Mouse (Mus musculus): ENCODE measurements around the gene Esrrg.

DNA sequence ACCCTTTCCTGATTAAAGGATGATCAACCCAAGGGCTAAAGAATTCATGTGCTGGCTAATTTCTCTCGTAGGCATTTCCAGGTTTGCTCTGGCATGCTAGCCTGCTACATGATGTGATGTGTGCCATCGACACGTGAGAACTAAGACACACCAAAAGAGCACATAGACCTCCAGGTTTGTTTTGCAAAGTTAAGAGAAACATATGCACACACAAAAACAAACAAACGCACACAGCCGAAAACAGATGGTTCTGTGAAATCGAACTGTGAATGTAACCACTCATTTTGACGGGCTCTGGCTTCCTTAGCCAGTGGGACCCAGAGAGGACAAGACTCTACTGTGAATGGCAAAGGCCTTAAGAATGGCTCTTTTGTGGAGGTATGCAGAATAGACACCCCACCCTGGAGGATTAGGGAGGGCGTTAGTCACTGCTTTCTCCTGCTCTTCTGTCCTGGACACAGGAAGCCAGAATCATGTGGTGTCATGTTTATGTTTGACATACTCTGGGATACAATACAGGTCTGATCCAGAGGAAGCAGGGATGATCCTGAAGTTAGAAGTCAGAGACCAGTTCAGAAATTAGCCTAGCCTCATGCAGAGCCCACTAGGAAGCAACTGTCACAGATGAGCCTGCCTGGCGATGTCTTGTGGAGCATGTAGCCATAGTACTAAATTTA is 217.0 kb downstream of the Esrrg start:
- TF ChIP-seq CTCF (IDR thresholded peaks at IDR 0.05; ENCODE audit: borderline replicate concordance, insufficient read depth, low read depth, low read length) (no peak), POLR2A (IDR thresholded peaks at IDR 0.05; ENCODE audit: borderline replicate concordance, insufficient read depth, low read length) (no peak)

Measured in cerebellum, adult 2 months (tissue).